Mouse (Mus musculus) heart, postnatal 0 days (tissue): ENCODE results near the gene Ddx6. TPM values are rescaled to one million over a fixed set of nuclear protein-coding genes. Genes with fewer than 3 reads are reported as not detected.

Source experiments
- ATAC-seq: fragments of 200-750 bp; cut with Nextera tagmentation; 2 replicates; pipeline ENCODE4 v1.8.0; 2017; ENCODE audit warnings: low read depth, moderate number of reproducible peaks, moderate library complexity; ENCODE audit not compliant: insufficient read depth
- DNase-seq: peaks from one replicate; pipeline ENCODE4 v3.0.0-alpha.2; 2016; ENCODE audit warnings: low spot score
- H3K27ac ChIP-seq: fragments of 300-500 bp; sonication (generic); 2 replicates; pipeline ENCODE4 v1.5.1; 2014; ENCODE audit warnings: low read depth, mild to moderate bottlenecking
- H3K27me3 ChIP-seq: fragments of 300-500 bp; sonication (generic); 2 replicates; pipeline ENCODE4 v1.6.1; 2014; ENCODE audit warnings: low read length, mixed read lengths; ENCODE audit not compliant: control insufficient read depth, insufficient read depth
- H3K36me3 ChIP-seq: fragments of 300-500 bp; sonication (generic); replicated peaks from 2 replicates; pipeline ENCODE4 v1.6.1; 2014; ENCODE audit warnings: low read length, mixed read lengths; ENCODE audit not compliant: control insufficient read depth, insufficient read depth
- H3K4me1 ChIP-seq: fragments of 300-500 bp; sonication (generic); 2 replicates; pipeline ENCODE4 v1.6.1; 2014; ENCODE audit warnings: antibody characterized with exemption; ENCODE audit not compliant: control insufficient read depth, insufficient read depth
- H3K4me2 ChIP-seq: fragments of 300-500 bp; sonication (generic); 2 replicates; pipeline ENCODE4 v1.6.1; 2014; ENCODE audit warnings: low read depth, mild to moderate bottlenecking, low read length, moderate library complexity
- H3K4me3 ChIP-seq: fragments of 300-500 bp; sonication (generic); 2 replicates; pipeline ENCODE4 v1.5.1; 2014; ENCODE audit warnings: low read depth, low read length
- H3K9ac ChIP-seq: fragments of 300-500 bp; sonication (generic); replicated peaks from 2 replicates; pipeline ENCODE4 v1.6.1; 2014; ENCODE audit warnings: low read depth, low read length, mixed read lengths
- H3K9me3 ChIP-seq: fragments of 300-500 bp; sonication (generic); replicated peaks from 2 replicates; pipeline ENCODE4 v1.6.1; 2016; ENCODE audit warnings: low read length; ENCODE audit not compliant: control insufficient read depth
- CTCF ChIP-seq: IDR thresholded peaks from 2 replicates; pipeline ENCODE4 v1.5.1; 2016; ENCODE audit warnings: antibody characterized with exemption, control low read depth, low read depth
- EP300 ChIP-seq: IDR thresholded peaks from 2 replicates; pipeline ENCODE4 v1.6.1; 2016; ENCODE audit warnings: antibody characterized with exemption, low read depth
- WGBS: fragments of 180-500 bp; shearing (Covaris S2); extraction: QIAGEN DNeasy Blood & Tissue Kit; methylation state at CpG from one replicate; pipeline ENCODE4 v1.1.7; 2014; 5-methylcytosine and 5-hydroxymethylcytosine counted together
- polyA plus RNA-seq: library from polyadenylated mRNA; unstranded; fragments of >200 nt; fragmentation: Nextera tagmentation; extraction: Ambion mirVana; gene quantifications from 2 replicates; pipeline ENCODE4 v1.2.1, GENCODE M21; 2015
- total RNA-seq: library from RNA; depleted of rRNA; stranded (reverse); fragments of >200 nt; gene quantifications from 2 replicates; pipeline ENCODE4 v1.2.3, GENCODE M21; 2014; ENCODE audit warnings: low replicate concordance

The Ddx6 gene
- total and polyA plus RNA-seq, 2 experiments from 2014 or later = 11.0 to 33.9 TPM

DNA sequence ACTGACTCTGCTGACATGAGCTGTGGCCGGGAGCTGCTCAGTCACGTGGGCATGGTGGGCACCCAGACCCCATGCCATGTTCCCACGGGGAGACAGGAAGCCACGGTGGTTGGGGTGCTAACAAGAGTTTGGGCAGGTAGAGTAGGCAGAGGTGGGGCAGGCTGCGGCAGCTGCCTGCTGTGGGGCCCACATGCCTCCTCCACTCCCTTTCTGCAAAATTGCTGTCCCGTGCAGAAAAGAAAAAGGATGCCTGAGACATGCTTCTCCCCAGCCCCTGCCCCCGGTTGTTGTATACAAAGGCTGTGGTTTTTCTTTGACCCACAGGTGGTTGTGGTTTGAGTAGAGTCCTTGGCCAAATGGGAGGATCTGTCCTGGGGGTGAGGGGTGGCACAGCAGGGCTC is 44.2 kb downstream of the Ddx6 start:
- Histone ChIP-seq H3K4me2 (no peak overlapping the region), H3K9me3 (no peaks in the 10 kb centered on the region), H3K4me1 (no peaks in the 10 kb centered on the region), H3K36me3 (no peaks in the 10 kb centered on the region), H3K4me3 (no peak overlapping the region), H3K9ac (no peak overlapping the region), H3K27ac (no peak overlapping the region), H3K27me3 (no peaks in the 10 kb centered on the region)
- DNase-seq = no peak
- no peak for ATAC-seq
- WGBS = 71% methylated on average over 7 of the region's 7 CpGs
- TF ChIP-seq CTCF (no peak), EP300 (no peak)

- Histone ChIP-seq H3K9ac (no peak overlapping the region), H3K9me3 (no peaks in the 10 kb centered on the region), H3K4me2 (no peak overlapping the region), H3K4me3 (no peak overlapping the region), H3K36me3 (no peaks in the 10 kb centered on the region), H3K27me3 (no peaks in the 10 kb centered on the region), H3K27ac (no peak overlapping the region), H3K4me1 (no peaks in the 10 kb centered on the region)
- DNase-seq (peak; percentile 55), ATAC-seq (peak; percentile 73; the same call in 1 of the 2 replicates)
- TF ChIP-seq EP300 = no peak
- TF ChIP-seq CTCF = peak; percentile 89
- 7% methylated on average over 8 of the region's 8 CpGs for WGBS
Observed at GRCm38 (mm10) chr9:44652027-44652426, 47.3 kb downstream of the Ddx6 start.

DNA sequence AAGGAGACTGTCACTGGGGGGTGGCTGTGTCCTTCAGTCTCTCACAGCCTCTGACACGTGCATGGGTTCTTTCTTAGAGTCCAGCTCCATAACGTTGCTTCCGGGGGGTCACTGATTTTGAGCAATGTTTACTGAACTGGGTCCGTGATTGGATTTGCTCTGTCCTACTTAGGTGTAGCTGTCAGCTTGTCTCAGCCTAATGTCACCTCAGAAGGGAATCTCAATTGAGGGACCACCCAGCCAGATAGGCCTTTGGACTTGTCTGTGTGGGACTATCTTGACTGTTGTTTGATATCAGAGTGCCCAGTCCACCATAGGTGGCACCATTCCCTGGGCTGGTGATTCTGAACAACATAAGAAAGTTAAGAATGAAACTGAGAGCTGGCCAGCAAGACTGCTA is 49.2 kb downstream of the Ddx6 start:
- DNase-seq (no peak), ATAC-seq (no peak)
- Histone ChIP-seq H3K4me3 (no peak overlapping the region), H3K9ac (no peak overlapping the region), H3K27me3 (no peaks in the 10 kb centered on the region), H3K27ac (no peak overlapping the region), H3K9me3 (no peaks in the 10 kb centered on the region), H3K36me3 (no peaks in the 10 kb centered on the region), H3K4me1 (no peaks in the 10 kb centered on the region), H3K4me2 (no peak overlapping the region)
- no peak for TF ChIP-seq CTCF
- TF ChIP-seq EP300 = no peak
- WGBS = 59% methylated on average over 4 of the region's 4 CpGs

DNA sequence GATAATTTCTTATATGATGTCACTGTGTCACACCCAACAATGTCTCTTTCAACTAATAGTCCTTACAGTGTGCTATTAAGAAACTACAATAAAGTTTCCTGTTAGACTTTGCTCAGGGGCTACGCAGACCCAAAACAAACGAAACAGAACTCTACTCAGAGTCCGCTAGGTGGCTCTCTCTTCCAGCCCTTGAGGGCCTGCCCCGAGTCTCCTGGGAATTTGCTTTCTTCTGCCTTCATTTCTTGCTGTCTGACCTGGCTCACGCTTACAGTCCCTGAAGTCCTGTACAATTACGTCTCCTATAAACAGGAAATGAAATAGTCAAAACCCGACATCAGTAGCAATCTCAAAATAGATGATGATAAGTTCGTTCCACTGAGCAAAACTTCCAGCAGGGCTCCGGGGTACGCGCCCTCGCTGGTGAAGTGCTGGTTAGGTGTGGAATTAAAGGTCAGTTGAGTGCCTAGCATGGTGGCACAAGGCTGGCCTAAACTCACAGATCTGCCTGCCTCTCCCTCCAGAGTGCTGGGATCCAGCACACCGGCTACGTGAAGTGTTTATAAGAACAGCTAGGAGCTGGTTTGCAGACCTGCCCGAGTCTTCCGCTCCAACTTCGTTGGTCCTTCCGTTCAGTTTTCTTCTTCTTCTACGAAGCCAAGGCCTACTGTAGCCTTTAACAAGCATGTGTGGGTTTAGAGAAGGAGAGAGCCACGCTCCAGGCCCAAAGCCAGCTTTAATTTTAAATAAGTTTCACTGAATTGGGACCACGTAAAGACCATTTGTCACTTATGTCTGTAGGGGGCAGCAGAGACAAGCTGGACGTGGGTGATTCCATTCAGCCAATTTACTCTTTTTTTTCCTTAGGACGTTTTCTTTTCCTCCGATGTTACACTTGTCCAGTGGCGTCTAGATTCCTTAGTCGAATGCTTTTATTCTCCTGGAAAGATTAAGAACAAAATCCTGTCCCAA is 50.7 kb downstream of the Ddx6 start:
- Histone ChIP-seq H3K27me3 (no peaks in the 10 kb centered on the region), H3K9ac (no peak overlapping the region), H3K36me3 (no peaks in the 10 kb centered on the region), H3K4me2 (peak overlapping the region; percentile 69), H3K9me3 (0 out of 2 replicates have a peak, but pooled peaks cover 2% of the 10 kb centered on the region), H3K4me3 (peak overlapping the region; percentile 29), H3K4me1 (no peaks in the 10 kb centered on the region), H3K27ac (no peak overlapping the region)
- TF ChIP-seq CTCF = peak; percentile 80
- no peak for TF ChIP-seq EP300
- DNase-seq = peak; percentile 83
- WGBS = 17% methylated on average over 26 of the region's 26 CpGs
- ATAC-seq = peak; percentile 77

GRCm38 (mm10) chr9:44663706-44664105 is 59.0 kb downstream of the Ddx6 start:
- no peaks in the 10 kb centered on the region for H3K4me1 ChIP-seq
- 74% methylated on average over 6 of the region's 6 CpGs for WGBS
- H3K9ac ChIP-seq = no peak overlapping the region
- no peak overlapping the region for H3K27ac ChIP-seq
- no peak overlapping the region for H3K4me2 ChIP-seq
- TF ChIP-seq CTCF (no peak), EP300 (no peak)
- ATAC-seq (no peak), DNase-seq (no peak)
- peaks cover 5% of the 10 kb centered on the region; the same call in 1 of the 2 replicates for H3K9me3 ChIP-seq
- H3K4me3 ChIP-seq = no peak overlapping the region
- H3K36me3 ChIP-seq = no peaks in the 10 kb centered on the region
- no peaks in the 10 kb centered on the region for H3K27me3 ChIP-seq
